Mouse (Mus musculus): ENCODE results near the gene Ccdc69. TPM values are rescaled to one million over a fixed set of nuclear protein-coding genes. Genes with fewer than 3 reads are reported as not detected.
A peak's percentile ranks its signal among the peaks of the same experiment; 100 is the strongest.

Gene Ccdc69
- polyA plus RNA-seq, 1 experiment from 2014 or later = 26.7 TPM

- H3K4me3 ChIP-seq (ENCODE audit: control insufficient read depth in 1 of 2, insufficient read depth in 1 of 2, low read depth in 1 of 2, low read length in 2 of 2) = no peak overlapping the region
- no peak overlapping the region for H3K4me2 ChIP-seq (ENCODE audit: low read length)
- H3K27ac ChIP-seq (replicated peaks in 1 of 2; ENCODE audit: control insufficient read depth in 1 of 2, insufficient read depth in 1 of 2, low read depth in 2 of 2, low read length in 2 of 2) = no peak overlapping the region
- whole genome bisulfite sequencing = 3% methylated on average over 9 of the region's 9 CpGs
- H3K36me3 ChIP-seq (ENCODE audit: control insufficient read depth, insufficient read depth, low read length) = no peaks in the 10 kb centered on the region
- H3K9me3 ChIP-seq (ENCODE audit: control insufficient read depth, low read length) = no peaks in the 10 kb centered on the region
- H3K27me3 ChIP-seq (ENCODE audit: control insufficient read depth, insufficient read depth, low read length) = no peaks in the 10 kb centered on the region
- ATAC-seq (ENCODE audit: insufficient number of reproducible peaks, insufficient read depth, low FRiP score, low read depth) = no peak
- H3K9ac ChIP-seq (ENCODE audit: low read length) = no peak overlapping the region
- no peaks in the 10 kb centered on the region for H3K4me1 ChIP-seq (ENCODE audit: control insufficient read depth in 2 of 2, insufficient read depth in 2 of 2, low read length in 2 of 2)
Measured at GRCm38 (mm10) chr11:55039591-55039990, 38.3 kb downstream of the Ccdc69 start.

DNA sequence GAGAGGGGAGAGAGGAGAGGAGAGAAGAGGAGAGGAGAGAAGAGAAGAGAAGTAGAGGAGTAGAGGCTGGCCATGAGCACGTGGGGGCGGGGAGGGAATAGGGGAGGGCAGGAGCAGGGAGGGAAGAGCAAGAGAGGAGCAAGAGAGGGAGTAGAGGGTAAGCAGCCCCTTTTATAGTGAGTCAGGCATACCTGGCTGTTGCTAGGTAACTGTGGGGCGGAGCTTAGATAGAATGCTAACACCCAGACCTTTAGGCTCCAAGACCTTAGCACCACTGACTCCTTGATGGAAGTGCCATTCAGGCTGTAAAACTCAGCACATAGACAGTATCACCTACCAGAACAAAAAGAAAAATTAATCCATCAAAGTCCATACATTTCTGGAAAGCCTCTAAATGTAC lies 41.3 kb downstream of the Ccdc69 start:
- ATAC-seq (ENCODE audit: insufficient number of reproducible peaks, insufficient read depth, low FRiP score, low read depth) = no peak
- no peak overlapping the region for H3K4me3 ChIP-seq (ENCODE audit: control insufficient read depth in 1 of 2, insufficient read depth in 1 of 2, low read depth in 1 of 2, low read length in 2 of 2)

DNA sequence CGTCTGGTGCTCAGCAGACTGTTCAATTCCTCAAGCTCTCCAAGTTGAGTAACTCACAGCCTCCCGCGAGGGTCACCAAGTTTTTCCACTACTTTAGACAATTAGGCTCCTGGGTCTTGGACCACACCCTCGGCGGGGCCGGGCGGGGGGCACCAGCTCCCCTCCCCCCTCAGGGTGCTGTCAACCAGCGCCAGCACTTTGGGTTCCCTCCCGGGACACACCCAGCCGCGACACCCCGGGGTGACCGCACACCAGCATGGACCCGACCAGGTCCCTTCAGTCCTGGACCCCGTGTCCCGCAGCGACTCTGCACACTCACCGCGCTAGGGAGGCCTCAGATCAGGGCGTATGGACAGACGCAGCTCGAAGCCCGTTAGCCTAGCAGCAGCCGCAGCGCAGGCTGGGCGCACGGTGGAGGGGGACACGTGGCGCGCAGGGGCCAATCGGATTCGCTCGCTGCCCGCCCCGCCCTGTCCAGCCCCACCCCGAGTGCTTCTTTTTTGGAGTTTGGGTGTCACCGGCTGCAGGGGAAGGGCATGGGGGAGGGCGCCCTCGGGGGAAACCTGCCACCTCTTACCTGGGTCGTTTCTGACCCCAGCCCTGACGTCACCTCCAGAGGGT lies 44.8 kb downstream of the Ccdc69 start, which contains the start of gene Anxa6:
Anxa6 (minus strand) TSS at position 406 of the 621 bp plus-strand sequence.
- peak; percentile 92 for ATAC-seq (ENCODE audit: insufficient number of reproducible peaks, insufficient read depth, low FRiP score, low read depth)
- peak within 1 kb of the TSS; percentile 95 for H3K4me2 ChIP-seq (ENCODE audit: low read length)
- peak within 1 kb of the TSS; percentile 91 for H3K9ac ChIP-seq (ENCODE audit: low read length)
- no peaks in the 10 kb centered on the region for H3K9me3 ChIP-seq (ENCODE audit: control insufficient read depth, low read length)
- 0% methylated on average over 41 of the region's 41 CpGs for WGBS
- H3K27me3 ChIP-seq (ENCODE audit: control insufficient read depth, insufficient read depth, low read length) = no peaks in the 10 kb centered on the region
- H3K36me3 ChIP-seq (ENCODE audit: control insufficient read depth, insufficient read depth, low read length) = peaks cover 17% of the 10 kb centered on the region; the same call in 1 of the 2 replicates
- peaks cover 21 to 37% of the 10 kb centered on the region in 2 experiments for H3K4me1 ChIP-seq (ENCODE audit: control insufficient read depth in 2 of 2, insufficient read depth in 2 of 2, low read length in 2 of 2)
- peak within 1 kb of the TSS; percentile 84 to 87 for H3K27ac ChIP-seq (replicated peaks in 1 of 2; ENCODE audit: control insufficient read depth in 1 of 2, insufficient read depth in 1 of 2, low read depth in 2 of 2, low read length in 2 of 2)
- peak within 1 kb of the TSS; percentile 93 for H3K4me3 ChIP-seq (ENCODE audit: control insufficient read depth in 1 of 2, insufficient read depth in 1 of 2, low read depth in 1 of 2, low read length in 2 of 2)

More for the DNA sequence above, 41.3 kb downstream of the Ccdc69 start:
- Histone ChIP-seq H3K27ac (replicated peaks in 1 of 2; ENCODE audit: control insufficient read depth in 1 of 2, insufficient read depth in 1 of 2, low read depth in 2 of 2, low read length in 2 of 2) (no peak overlapping the region), H3K9ac (ENCODE audit: low read length) (no peak overlapping the region), H3K36me3 (ENCODE audit: control insufficient read depth, insufficient read depth, low read length) (no peaks in the 10 kb centered on the region), H3K27me3 (ENCODE audit: control insufficient read depth, insufficient read depth, low read length) (no peaks in the 10 kb centered on the region), H3K4me1 (ENCODE audit: control insufficient read depth in 2 of 2, insufficient read depth in 2 of 2, low read length in 2 of 2) (peaks cover 5 to 12% of the 10 kb centered on the region in 2 experiments), H3K9me3 (ENCODE audit: control insufficient read depth, low read length) (no peaks in the 10 kb centered on the region), H3K4me2 (ENCODE audit: low read length) (no peak overlapping the region)
- WGBS = 33% methylated on average over 3 of the region's 3 CpGs

DNA sequence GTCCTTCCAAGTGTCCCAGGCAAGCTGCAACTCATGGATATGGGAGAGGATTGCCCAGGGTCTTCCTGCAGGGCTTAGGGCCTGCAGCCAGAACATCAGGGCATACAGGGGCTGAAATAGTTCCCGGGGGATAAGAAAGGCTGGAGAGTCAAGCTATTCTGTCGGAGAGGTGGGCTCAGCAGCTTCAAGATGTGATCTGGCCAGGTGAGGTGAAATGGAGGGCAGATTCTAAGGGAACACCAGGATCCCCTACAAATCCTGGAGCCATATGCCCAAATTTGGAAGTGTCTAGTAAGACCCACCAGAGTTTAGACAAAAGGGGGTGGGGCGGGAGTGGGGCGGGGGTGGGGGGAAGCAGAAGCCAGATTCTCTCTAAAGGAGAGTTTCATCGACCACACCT lies 45.6 kb downstream of the Ccdc69 start:
- peak overlapping the region; percentile 91 for H3K9ac ChIP-seq (ENCODE audit: low read length)
- peak overlapping the region; percentile 95 for H3K4me2 ChIP-seq (ENCODE audit: low read length)
- H3K27me3 ChIP-seq (ENCODE audit: control insufficient read depth, insufficient read depth, low read length) = no peaks in the 10 kb centered on the region
- H3K9me3 ChIP-seq (ENCODE audit: control insufficient read depth, low read length) = no peaks in the 10 kb centered on the region
- 2% methylated on average over 5 of the region's 5 CpGs for WGBS
- H3K4me3 ChIP-seq (ENCODE audit: control insufficient read depth in 1 of 2, insufficient read depth in 1 of 2, low read depth in 1 of 2, low read length in 2 of 2) = peak overlapping the region; percentile 93
- H3K36me3 ChIP-seq (ENCODE audit: control insufficient read depth, insufficient read depth, low read length) = peaks cover 23% of the 10 kb centered on the region; the same call in 1 of the 2 replicates
- peak overlapping the region; percentile 84 to 87 for H3K27ac ChIP-seq (replicated peaks in 1 of 2; ENCODE audit: control insufficient read depth in 1 of 2, insufficient read depth in 1 of 2, low read depth in 2 of 2, low read length in 2 of 2)
- ATAC-seq (ENCODE audit: insufficient number of reproducible peaks, insufficient read depth, low FRiP score, low read depth) = no peak
- peaks cover 26 to 46% of the 10 kb centered on the region in 2 experiments for H3K4me1 ChIP-seq (ENCODE audit: control insufficient read depth in 2 of 2, insufficient read depth in 2 of 2, low read length in 2 of 2)

DNA sequence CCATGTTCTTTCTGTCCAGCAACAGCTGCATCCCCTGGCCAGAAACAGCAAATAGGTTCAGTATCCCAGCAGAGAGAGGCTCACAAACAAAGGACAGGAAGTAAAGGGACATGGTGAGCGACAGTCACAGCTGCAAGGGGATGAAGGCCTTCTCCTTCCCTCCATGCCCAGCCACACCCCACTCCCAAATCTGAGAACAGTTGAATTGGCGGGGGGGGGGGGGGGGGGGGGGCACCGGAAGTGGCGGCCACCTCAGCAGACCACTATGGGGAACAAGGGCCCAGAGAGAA lies 46.0 kb downstream of the Ccdc69 start:
- Histone ChIP-seq H3K4me1 (ENCODE audit: control insufficient read depth in 2 of 2, insufficient read depth in 2 of 2, low read length in 2 of 2) (peaks cover 28 to 49% of the 10 kb centered on the region in 2 experiments), H3K4me2 (ENCODE audit: low read length) (peak overlapping the region; percentile 95), H3K9ac (ENCODE audit: low read length) (peak overlapping the region; percentile 91), H3K27ac (replicated peaks in 1 of 2; ENCODE audit: control insufficient read depth in 1 of 2, insufficient read depth in 1 of 2, low read depth in 2 of 2, low read length in 2 of 2) (peak overlapping the region; percentile 83 to 87), H3K27me3 (ENCODE audit: control insufficient read depth, insufficient read depth, low read length) (no peaks in the 10 kb centered on the region), H3K4me3 (ENCODE audit: control insufficient read depth in 1 of 2, insufficient read depth in 1 of 2, low read depth in 1 of 2, low read length in 2 of 2) (peak overlapping the region; percentile 93), H3K9me3 (ENCODE audit: control insufficient read depth, low read length) (no peaks in the 10 kb centered on the region), H3K36me3 (ENCODE audit: control insufficient read depth, insufficient read depth, low read length) (peaks cover 25% of the 10 kb centered on the region)
- 0% methylated on average over 1 of the region's 4 CpGs for WGBS
- ATAC-seq (ENCODE audit: insufficient number of reproducible peaks, insufficient read depth, low FRiP score, low read depth) = no peak

- peak overlapping the region; percentile 95 for H3K4me2 ChIP-seq (ENCODE audit: low read length)
- H3K9ac ChIP-seq (ENCODE audit: low read length) = peak overlapping the region; percentile 91
- no peak for ATAC-seq (ENCODE audit: insufficient number of reproducible peaks, insufficient read depth, low FRiP score, low read depth)
- no peaks in the 10 kb centered on the region for H3K27me3 ChIP-seq (ENCODE audit: control insufficient read depth, insufficient read depth, low read length)
- WGBS = 38% methylated on average over 10 of the region's 10 CpGs
- H3K27ac ChIP-seq (replicated peaks in 1 of 2; ENCODE audit: control insufficient read depth in 1 of 2, insufficient read depth in 1 of 2, low read depth in 2 of 2, low read length in 2 of 2) = peak overlapping the region; percentile 38 to 87
- H3K4me3 ChIP-seq (ENCODE audit: control insufficient read depth in 1 of 2, insufficient read depth in 1 of 2, low read depth in 1 of 2, low read length in 2 of 2) = peak overlapping the region; percentile 93
- H3K36me3 ChIP-seq (ENCODE audit: control insufficient read depth, insufficient read depth, low read length) = peaks cover 31% of the 10 kb centered on the region
- peaks cover 29 to 54% of the 10 kb centered on the region in 2 experiments for H3K4me1 ChIP-seq (ENCODE audit: control insufficient read depth in 2 of 2, insufficient read depth in 2 of 2, low read length in 2 of 2)
- H3K9me3 ChIP-seq (ENCODE audit: control insufficient read depth, low read length) = no peaks in the 10 kb centered on the region
Measured at GRCm38 (mm10) chr11:55031211-55031990, 46.5 kb downstream of the Ccdc69 start.

- no peak overlapping the region for H3K4me3 ChIP-seq (ENCODE audit: control insufficient read depth in 1 of 2, insufficient read depth in 1 of 2, low read depth in 1 of 2, low read length in 2 of 2)
- no peak overlapping the region; the same call in 1 of the 2 replicates for H3K9ac ChIP-seq (ENCODE audit: low read length)
- no peaks in the 10 kb centered on the region for H3K9me3 ChIP-seq (ENCODE audit: control insufficient read depth, low read length)
- no peak overlapping the region for H3K4me2 ChIP-seq (ENCODE audit: low read length)
- peaks cover 48% of the 10 kb centered on the region for H3K36me3 ChIP-seq (ENCODE audit: control insufficient read depth, insufficient read depth, low read length)
- ATAC-seq (ENCODE audit: insufficient number of reproducible peaks, insufficient read depth, low FRiP score, low read depth) = no peak
- no peaks in the 10 kb centered on the region for H3K27me3 ChIP-seq (ENCODE audit: control insufficient read depth, insufficient read depth, low read length)
- WGBS = 55% methylated on average over 2 of the region's 2 CpGs
- no peak overlapping the region for H3K27ac ChIP-seq (replicated peaks in 1 of 2; ENCODE audit: control insufficient read depth in 1 of 2, insufficient read depth in 1 of 2, low read depth in 2 of 2, low read length in 2 of 2)
- peaks cover 39 to 77% of the 10 kb centered on the region in 2 experiments for H3K4me1 ChIP-seq (ENCODE audit: control insufficient read depth in 2 of 2, insufficient read depth in 2 of 2, low read length in 2 of 2)
Measured at GRCm38 (mm10) chr11:55028509-55028908, 49.4 kb downstream of the Ccdc69 start.

Data from heart, embryonic 14.5 days (tissue).